Mouse (Mus musculus) T-helper 2 cell (primary cell): ENCODE measurements around the gene Tnrc6b.

Experiments used
- in situ Hi-C: fragments of 300-600 bp; cut with MboI, MseI; formaldehyde crosslinking; loops from one replicate; pipeline ENCODE4 v1.15.1; 2025; ENCODE audit warnings: high pct_unique_total_duplicates

Tnrc6b gene

DNA sequence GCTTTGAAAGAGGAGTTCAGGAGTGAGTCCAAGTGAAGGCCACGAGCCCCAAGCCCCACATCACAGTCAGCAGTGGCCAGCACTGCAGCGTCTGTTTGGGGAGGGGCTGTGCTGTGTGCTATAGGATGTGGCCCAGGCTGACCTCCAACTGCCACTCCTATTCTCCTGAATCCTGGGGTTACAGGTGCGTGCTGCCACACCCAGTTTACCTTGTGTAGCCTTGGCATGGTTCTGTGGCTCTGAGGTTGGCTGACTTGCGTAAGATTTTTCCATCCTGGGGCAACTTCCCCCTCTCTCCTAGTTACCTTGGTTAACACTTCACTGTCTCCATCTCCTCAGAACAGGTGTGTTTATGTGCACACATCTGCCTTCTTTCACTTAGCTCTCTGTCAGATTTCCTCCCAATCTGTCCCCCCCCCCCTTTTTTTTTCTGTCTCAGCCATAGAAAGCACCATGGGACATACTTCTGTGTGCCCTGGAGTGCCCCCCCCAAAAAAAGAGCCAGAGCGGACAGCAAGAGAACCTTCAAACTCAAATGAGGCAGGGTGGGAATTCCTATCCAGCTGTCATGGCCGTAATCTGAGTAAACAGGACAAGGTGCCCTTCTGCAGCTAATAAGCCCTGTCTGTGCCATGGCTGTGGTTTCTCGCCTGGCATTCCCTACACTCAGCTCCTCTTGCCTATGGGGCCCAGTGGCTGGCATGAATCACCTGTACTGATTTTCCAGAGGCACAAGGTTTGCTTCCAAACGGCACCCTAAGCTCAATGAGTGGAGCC, 9.4 kb upstream of the Tnrc6b start:
- in situ Hi-C loops = no loop called here

DNA sequence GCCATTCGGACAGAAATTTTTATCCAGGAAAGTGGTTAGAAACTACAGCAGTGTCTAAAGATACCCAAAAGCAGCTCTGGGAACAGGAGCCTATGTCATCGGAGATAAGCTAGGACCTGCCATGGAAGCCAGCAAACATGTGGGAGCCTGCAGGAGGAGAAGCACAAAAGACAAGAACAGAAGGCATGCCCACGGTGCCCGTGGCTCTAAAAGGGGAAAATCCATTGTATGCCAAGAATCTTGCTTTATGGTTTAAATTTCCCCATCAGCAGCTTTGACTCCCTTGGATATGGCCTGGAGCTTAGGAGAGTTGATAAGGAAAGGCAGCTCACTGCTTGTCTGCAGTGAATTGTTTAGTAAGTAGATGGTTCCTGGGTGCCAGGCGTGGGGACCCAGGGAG, 8.2 kb upstream of the Tnrc6b start:
- in situ Hi-C loops = no loop called here

DNA sequence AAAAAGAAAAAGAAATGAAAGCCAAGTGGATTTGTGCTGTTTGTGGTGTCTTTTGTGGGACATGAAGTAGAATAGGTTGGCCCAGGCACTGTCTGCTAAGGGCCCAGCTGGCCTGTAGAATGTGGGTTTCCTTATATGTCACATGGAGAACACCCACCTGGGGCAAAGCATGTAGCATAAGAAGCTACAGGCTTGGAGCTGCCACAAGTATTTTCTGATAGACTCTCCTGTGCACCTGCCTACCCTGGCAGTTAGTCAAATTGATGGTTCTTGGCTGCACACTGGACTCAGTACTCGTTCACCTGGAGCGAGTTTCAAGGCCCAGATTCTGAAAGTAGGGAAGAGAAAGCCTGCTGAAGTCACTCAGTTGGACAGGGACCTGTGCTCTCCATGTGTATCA, 7.6 kb upstream of the Tnrc6b start:
- in situ Hi-C loops = no loop called here

DNA sequence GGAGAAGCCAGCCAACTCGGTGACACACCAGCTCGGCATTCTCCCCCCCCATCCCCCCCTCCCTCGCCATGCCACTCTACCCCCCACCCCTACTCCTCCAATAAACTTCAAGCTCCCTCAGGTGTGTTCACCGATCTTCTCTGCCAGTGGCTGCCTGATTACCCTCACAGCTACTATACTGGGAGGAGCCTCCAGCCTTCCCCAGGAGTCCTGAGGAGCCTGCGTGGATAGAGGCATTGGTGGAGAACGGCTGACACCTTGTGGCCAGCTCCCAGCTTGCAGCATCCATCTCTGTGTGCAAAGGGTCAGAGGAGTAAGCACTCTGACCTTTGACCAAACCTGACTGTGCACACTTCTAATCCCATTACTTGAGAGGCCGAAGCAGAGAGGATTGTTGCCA, 6.8 kb upstream of the Tnrc6b start:
- in situ Hi-C loops = no loop called here

DNA sequence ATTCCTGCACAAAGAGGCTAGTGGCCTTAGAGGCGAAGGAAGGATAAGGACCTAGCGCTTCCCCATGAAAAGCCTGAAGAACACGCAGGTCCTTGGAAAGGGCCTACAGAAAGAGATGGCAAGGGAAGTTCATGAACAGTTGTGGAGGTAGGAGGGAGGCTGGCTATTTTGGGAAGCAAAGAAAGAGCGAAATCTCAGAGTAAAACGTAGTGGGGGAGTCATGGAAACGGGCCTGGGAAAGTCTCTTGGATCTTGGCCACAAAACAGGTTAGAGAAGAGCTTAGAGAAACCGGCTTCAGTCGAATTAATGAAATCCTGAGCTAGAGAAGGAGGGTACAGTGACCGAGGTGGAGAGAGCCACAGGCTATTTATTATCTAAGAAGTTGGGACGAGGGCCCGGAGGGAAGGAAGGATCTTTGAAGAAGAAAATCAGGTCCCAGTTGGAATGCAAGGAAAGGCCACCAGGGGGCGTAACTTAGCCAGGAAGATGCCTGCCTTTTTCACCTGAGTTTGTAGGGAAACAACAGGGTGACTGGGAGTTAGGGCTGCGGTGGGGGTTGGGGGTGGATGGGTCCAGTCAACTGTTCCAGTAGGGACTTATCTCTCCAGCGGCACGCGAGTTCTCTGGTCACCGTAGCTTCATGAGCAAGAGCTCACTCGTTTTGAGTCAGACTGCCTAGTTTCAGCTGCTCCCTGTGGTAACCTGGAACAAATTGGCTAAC, 5.1 kb upstream of the Tnrc6b start:
- in situ Hi-C loops = no loop called here

DNA sequence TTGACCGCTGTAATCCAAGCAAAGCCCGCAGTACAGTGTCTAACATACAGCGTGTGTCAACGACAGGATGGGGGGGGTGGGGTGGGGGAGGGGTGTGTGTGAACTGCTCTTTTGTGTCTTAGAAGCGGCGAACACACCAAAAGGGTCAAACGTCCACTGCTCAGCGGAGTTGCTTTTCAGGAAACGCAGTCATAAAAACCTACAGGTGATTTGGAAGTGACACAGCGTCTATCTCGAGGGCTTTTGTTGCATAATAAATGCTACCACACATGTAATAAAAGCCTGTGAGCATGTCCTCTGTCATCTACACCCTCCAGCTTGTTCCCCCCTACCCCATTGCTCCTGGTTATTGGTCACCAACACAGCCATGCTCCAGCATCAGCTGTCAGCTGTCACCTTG, 4.5 kb upstream of the Tnrc6b start:
- in situ Hi-C loops = no loop called here

DNA sequence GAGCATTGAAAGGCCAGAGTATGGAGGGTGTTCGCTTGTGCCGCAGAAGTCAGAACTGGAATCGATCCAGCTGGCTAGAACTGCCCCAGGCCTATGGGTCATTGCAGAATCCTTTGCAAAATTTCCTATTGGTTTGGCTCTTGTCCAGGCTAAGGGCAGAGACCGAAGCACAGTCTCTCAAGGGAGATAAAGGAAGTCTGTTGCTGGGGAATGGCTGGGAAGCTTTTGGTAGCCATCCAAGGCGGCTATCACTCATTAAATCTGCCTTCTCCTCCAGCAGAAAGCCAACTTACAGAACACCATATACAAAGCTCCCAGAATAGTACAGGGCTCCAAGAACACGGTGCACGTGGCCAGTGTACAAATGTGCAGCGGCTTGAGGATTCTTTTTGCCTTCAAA, 4.0 kb upstream of the Tnrc6b start:
- in situ Hi-C loops = no loop called here

DNA sequence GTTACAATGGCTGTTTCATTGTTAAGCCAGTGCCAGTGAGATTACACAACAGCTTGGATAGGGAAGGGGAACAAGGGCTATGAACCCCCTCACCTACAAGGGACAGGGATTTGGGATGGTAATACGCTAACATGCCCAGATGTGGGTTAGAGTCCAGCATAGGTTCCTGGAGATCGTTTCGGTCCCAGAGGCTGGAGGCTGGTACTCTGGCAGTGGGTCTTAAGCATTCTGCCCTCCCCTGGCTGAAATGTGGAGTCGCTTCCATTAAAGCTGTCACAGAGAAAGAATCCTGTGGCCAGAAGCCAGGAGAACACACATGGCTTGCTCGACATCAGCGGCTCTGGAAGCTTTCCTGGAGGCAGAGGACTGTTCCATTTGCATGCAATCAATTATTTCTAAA, 1.5 kb upstream of the Tnrc6b start:
- in situ Hi-C loops = no loop called here

DNA sequence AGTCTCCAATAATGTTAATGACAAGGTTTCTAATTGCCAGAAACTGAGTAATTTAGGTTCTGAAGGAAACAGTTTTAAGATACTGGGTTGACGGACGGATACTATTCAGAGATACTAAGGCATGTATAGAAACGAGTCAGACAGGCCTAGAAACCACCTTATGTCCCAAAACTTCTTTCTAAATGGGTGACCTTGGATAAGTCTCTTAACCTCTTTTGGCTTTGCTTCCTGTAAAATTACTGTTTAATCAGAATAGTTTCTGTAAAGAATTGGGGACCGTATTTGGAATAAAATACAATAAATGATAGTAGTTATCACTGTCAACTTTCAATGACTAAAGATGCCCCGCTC, 881 bp upstream of the Tnrc6b start:
- in situ Hi-C loops = loop anchor here (5.0 to 10.0 kb wide), 2 partner anchors 242 to 485 kb away; partner anchors contain the start of gene Mrtfa

GRCm38 (mm10) chr15:80711401-80712151, 463 bp downstream of the Tnrc6b start:
- in situ Hi-C loops = loop anchor here (5.0 to 10.0 kb wide), 2 partner anchors 241 to 483 kb away; partner anchors contain the start of gene Mrtfa

DNA sequence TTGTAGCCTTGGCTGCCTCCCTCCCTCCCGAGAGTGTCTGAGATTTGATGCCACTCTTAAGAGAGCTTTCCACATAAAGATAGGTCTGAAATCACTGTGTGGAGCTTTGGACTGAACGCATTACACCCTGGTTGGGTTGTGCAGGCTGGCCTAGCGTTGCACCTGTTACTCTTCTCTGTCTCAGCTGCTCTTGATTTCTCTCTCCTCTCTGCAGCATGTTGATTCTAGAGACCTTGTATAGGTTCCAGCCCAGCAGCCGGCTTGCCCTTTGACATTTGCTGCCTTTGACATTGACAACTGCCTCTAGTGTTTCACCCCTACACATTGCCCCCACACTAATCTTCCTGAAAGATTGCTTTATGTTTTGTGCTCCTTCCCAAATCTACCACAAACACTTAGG, 3.2 kb downstream of the Tnrc6b start:
- in situ Hi-C loops = loop anchor here (5.0 to 10.0 kb wide), 2 partner anchors 238 to 481 kb away; partner anchors contain the start of gene Mrtfa

DNA sequence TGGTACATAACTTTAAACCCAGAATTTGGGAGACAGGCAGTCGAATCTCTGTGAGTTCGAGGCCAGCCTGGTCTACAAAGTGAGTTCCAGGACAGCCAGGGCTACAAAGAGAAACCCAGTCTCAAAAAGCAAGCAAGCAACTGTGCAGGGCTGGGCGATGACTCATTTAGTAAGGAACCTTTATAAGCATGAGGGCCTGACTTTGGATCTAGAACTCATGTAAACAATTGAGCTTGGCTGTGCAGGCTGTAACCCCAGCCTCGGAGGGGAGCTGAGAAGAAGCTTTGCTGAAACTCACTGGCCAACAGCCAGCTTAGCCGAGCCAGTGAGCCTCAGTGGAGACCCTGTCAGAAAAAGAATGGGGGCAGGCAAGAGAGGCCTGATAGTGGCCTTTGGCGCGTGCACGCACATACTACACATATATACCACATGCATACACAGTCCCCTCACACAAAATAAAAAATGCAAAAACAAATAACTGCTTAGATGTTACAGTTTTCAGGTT, 5.6 kb downstream of the Tnrc6b start:
- in situ Hi-C loops = loop anchor here (10.0 kb wide), 1 partner anchor 478 kb away; the partner anchor contains the start of gene Mrtfa

DNA sequence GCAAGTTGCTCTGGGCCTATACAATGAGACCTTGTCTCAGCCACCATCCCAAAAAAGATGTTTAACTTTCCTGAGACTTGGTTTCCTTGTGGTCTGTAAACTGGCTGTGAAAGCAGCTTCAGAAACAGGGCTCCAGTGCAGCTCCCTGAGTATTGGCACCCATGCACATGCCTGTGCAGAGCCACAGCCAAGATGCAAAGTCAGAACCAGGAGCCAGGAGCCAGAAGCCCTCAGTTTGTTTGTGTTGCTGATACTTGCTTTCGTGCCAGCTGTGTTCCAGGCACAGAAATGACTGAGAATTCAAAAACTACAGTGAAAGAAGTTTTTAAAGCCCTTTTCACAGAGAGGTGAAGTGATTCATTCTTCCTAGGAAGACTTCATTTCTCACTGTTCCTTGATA, 6.3 kb downstream of the Tnrc6b start:
- in situ Hi-C loops = loop anchor here (10.0 kb wide), 1 partner anchor 477 kb away; the partner anchor contains the start of gene Mrtfa

DNA sequence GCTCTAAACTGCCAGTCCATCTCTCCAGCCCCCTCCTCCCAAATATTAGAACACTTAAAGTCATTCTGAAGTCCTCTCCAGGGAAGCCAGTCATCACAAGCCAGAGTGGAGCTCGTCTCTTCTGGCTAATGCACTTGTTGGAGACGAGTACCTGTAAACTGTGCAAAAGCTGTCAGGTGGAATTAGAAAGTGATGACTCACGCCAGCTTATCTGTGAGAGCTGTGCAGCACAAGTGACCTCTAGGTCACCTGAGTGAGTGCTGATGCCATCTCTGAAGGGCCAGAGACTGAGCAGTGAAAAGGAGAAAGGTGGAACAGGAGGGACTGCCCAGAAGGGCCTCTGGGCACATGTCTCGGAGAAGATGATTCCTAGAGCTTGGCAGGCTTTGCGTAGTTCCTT, 9.1 kb downstream of the Tnrc6b start:
- in situ Hi-C loops = no loop called here

- in situ Hi-C loops = no loop called here
Measured at GRCm38 (mm10) chr15:80721861-80722260, 10.7 kb downstream of the Tnrc6b start.

- in situ Hi-C loops = no loop called here
Measured at GRCm38 (mm10) chr15:80722366-80722765, 11.3 kb downstream of the Tnrc6b start.

GRCm38 (mm10) chr15:80729477-80729876, 18.4 kb downstream of the Tnrc6b start:
- in situ Hi-C loops = no loop called here

- in situ Hi-C loops = no loop called here
Measured at GRCm38 (mm10) chr15:80731043-80731442, 19.9 kb downstream of the Tnrc6b start.

DNA sequence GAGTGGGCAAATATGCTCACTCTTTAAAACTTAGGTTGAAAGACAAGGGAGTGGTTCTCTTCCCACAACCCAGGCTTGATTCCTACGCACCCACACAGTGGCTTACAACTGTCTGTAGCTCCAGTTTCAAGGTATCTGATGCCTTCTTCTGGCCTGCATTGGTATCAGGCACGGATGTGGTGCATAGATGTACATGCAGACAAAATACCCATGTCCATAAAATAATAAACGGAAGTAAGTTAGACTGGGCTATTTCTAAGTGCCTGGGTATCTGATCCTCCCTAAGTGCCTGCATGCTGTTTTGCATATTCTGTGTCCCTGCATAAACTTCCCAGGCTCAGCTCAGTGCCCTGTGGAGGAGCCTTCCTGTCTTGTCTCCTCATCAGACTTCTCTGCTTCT, 20.4 kb downstream of the Tnrc6b start:
- in situ Hi-C loops = no loop called here

GRCm38 (mm10) chr15:80732266-80733030, 21.3 kb downstream of the Tnrc6b start:
- in situ Hi-C loops = no loop called here

- in situ Hi-C loops = no loop called here
Measured at GRCm38 (mm10) chr15:80735300-80735699, 24.2 kb downstream of the Tnrc6b start.
